Mouse (Mus musculus): ENCODE results near the gene Eif2ak4. TPM values are rescaled to one million over a fixed set of nuclear protein-coding genes. Genes with fewer than 3 reads are reported as not detected.

The Eif2ak4 gene
- polyA plus RNA-seq, 1 experiment, result 11.1 TPM

- H3K4me3 ChIP-seq (replicated peaks; ENCODE audit: extremely low read depth, low read depth, low read length), result no peak overlapping the region
- no peak for TF ChIP-seq POLR2A (IDR thresholded peaks at IDR 0.05; ENCODE audit: borderline replicate concordance, extremely low read depth, low read depth, low read length)
- no peak for TF ChIP-seq CTCF (IDR thresholded peaks at IDR 0.05; ENCODE audit: insufficient read depth, low read length)
- H3K4me1 ChIP-seq (ENCODE audit: control insufficient read depth, insufficient read depth, low read length), result no peaks in the 10 kb centered on the region
- no peak for DNase-seq
- WGBS, result 94% methylated on average over 3 of the region's 3 CpGs
Observed at GRCm38 (mm10) chr2:118457029-118457428, 68.6 kb downstream of the Eif2ak4 start.

- DNase-seq, result no peak
- Histone ChIP-seq H3K4me1 (ENCODE audit: control insufficient read depth, insufficient read depth, low read length) (no peaks in the 10 kb centered on the region), H3K4me3 (replicated peaks; ENCODE audit: extremely low read depth, low read depth, low read length) (no peak overlapping the region)
- WGBS, result 95% methylated on average over 13 of the region's 13 CpGs
- no peak for TF ChIP-seq CTCF (IDR thresholded peaks at IDR 0.05; ENCODE audit: insufficient read depth, low read length)
- TF ChIP-seq POLR2A (IDR thresholded peaks at IDR 0.05; ENCODE audit: borderline replicate concordance, extremely low read depth, low read depth, low read length), result no peak
Observed at GRCm38 (mm10) chr2:118457463-118458261, 69.2 kb downstream of the Eif2ak4 start.

- WGBS, result 51% methylated on average over 16 of the region's 16 CpGs
- DNase-seq, result no peak
- Histone ChIP-seq H3K4me3 (replicated peaks; ENCODE audit: extremely low read depth, low read depth, low read length) (no peak overlapping the region), H3K4me1 (ENCODE audit: control insufficient read depth, insufficient read depth, low read length) (no peaks in the 10 kb centered on the region)
- TF ChIP-seq CTCF (IDR thresholded peaks at IDR 0.05; ENCODE audit: insufficient read depth, low read length) (no peak), POLR2A (IDR thresholded peaks at IDR 0.05; ENCODE audit: borderline replicate concordance, extremely low read depth, low read depth, low read length) (no peak)
Observed at GRCm38 (mm10) chr2:118461480-118462165, 73.2 kb downstream of the Eif2ak4 start.

- no peaks in the 10 kb centered on the region for H3K4me1 ChIP-seq (ENCODE audit: control insufficient read depth, insufficient read depth, low read length)
- DNase-seq, result no peak
- 90% methylated on average over 5 of the region's 5 CpGs for WGBS
- no peak for TF ChIP-seq POLR2A (IDR thresholded peaks at IDR 0.05; ENCODE audit: borderline replicate concordance, extremely low read depth, low read depth, low read length)
- TF ChIP-seq CTCF (IDR thresholded peaks at IDR 0.05; ENCODE audit: insufficient read depth, low read length), result no peak
- H3K4me3 ChIP-seq (replicated peaks; ENCODE audit: extremely low read depth, low read depth, low read length), result no peak overlapping the region
Observed at GRCm38 (mm10) chr2:118463480-118463879, 75.1 kb downstream of the Eif2ak4 start.

- no peak for TF ChIP-seq CTCF (IDR thresholded peaks at IDR 0.05; ENCODE audit: insufficient read depth, low read length)
- no peak for TF ChIP-seq POLR2A (IDR thresholded peaks at IDR 0.05; ENCODE audit: borderline replicate concordance, extremely low read depth, low read depth, low read length)
- DNase-seq, result no peak
- Histone ChIP-seq H3K4me3 (replicated peaks; ENCODE audit: extremely low read depth, low read depth, low read length) (no peak overlapping the region), H3K4me1 (ENCODE audit: control insufficient read depth, insufficient read depth, low read length) (no peaks in the 10 kb centered on the region)
- WGBS, result 74% methylated on average over 3 of the region's 3 CpGs
Observed at GRCm38 (mm10) chr2:118464450-118464849, 76.0 kb downstream of the Eif2ak4 start.

GRCm38 (mm10) chr2:118465894-118466293, 77.5 kb downstream of the Eif2ak4 start:
- no peak for DNase-seq
- Histone ChIP-seq H3K4me1 (ENCODE audit: control insufficient read depth, insufficient read depth, low read length) (no peaks in the 10 kb centered on the region), H3K4me3 (replicated peaks; ENCODE audit: extremely low read depth, low read depth, low read length) (no peak overlapping the region)
- TF ChIP-seq POLR2A (IDR thresholded peaks at IDR 0.05; ENCODE audit: borderline replicate concordance, extremely low read depth, low read depth, low read length) (no peak), CTCF (IDR thresholded peaks at IDR 0.05; ENCODE audit: insufficient read depth, low read length) (no peak)
- 54% methylated on average over 2 of the region's 2 CpGs for WGBS

- Histone ChIP-seq H3K4me3 (replicated peaks; ENCODE audit: extremely low read depth, low read depth, low read length) (no peak overlapping the region), H3K4me1 (ENCODE audit: control insufficient read depth, insufficient read depth, low read length) (no peaks in the 10 kb centered on the region)
- no peak for DNase-seq
- 47% methylated on average over 1 of the region's 1 CpGs for WGBS
- TF ChIP-seq POLR2A (IDR thresholded peaks at IDR 0.05; ENCODE audit: borderline replicate concordance, extremely low read depth, low read depth, low read length) (no peak), CTCF (IDR thresholded peaks at IDR 0.05; ENCODE audit: insufficient read depth, low read length) (no peak)
Observed at GRCm38 (mm10) chr2:118466601-118467000, 78.2 kb downstream of the Eif2ak4 start.

GRCm38 (mm10) chr2:118468354-118468753, 79.9 kb downstream of the Eif2ak4 start:
- TF ChIP-seq POLR2A (IDR thresholded peaks at IDR 0.05; ENCODE audit: borderline replicate concordance, extremely low read depth, low read depth, low read length) (no peak), CTCF (IDR thresholded peaks at IDR 0.05; ENCODE audit: insufficient read depth, low read length) (no peak)
- H3K4me1 ChIP-seq (ENCODE audit: control insufficient read depth, insufficient read depth, low read length), result no peaks in the 10 kb centered on the region
- DNase-seq, result no peak
- H3K4me3 ChIP-seq (replicated peaks; ENCODE audit: extremely low read depth, low read depth, low read length), result no peak overlapping the region

GRCm38 (mm10) chr2:118478833-118479549, 90.6 kb downstream of the Eif2ak4 start:
- H3K4me3 ChIP-seq (replicated peaks; ENCODE audit: extremely low read depth, low read depth, low read length), result peak overlapping the region; percentile 68
- DNase-seq, result no peak
- H3K4me1 ChIP-seq (ENCODE audit: control insufficient read depth, insufficient read depth, low read length), result peaks cover 8% of the 10 kb centered on the region
- TF ChIP-seq CTCF (IDR thresholded peaks at IDR 0.05; ENCODE audit: insufficient read depth, low read length), result no peak
- no peak for TF ChIP-seq POLR2A (IDR thresholded peaks at IDR 0.05; ENCODE audit: borderline replicate concordance, extremely low read depth, low read depth, low read length)
- WGBS, result under 1% methylated on average over 48 of the region's 52 CpGs
